Mouse (Mus musculus): ENCODE measurements at regions not wholly inside any gene's neighbourhood (a gene's known extent, or its start where the extent isn't known, plus 50 kb on each side); places are given as distances from the start of the nearest gene placed in this dataset.

- Histone ChIP-seq H3K36me3 (ENCODE audit: control insufficient read depth, insufficient read depth) (no peaks in the 10 kb centered on the region), H3ac (ENCODE audit: control insufficient read depth, insufficient read length) (no peak overlapping the region), H3K4me3 (no peak overlapping the region), H3K27me3 (ENCODE audit: control insufficient read depth, insufficient read depth, insufficient read length) (no peaks in the 10 kb centered on the region), H3K4me2 (ENCODE audit: low read depth) (no peak overlapping the region), H3K79me2 (ENCODE audit: control insufficient read depth, insufficient read depth) (no peaks in the 10 kb centered on the region)
- TF ChIP-seq POLR2A (IDR thresholded peaks at IDR 0.05; ENCODE audit: insufficient read length, low read depth) (no peak), MYOG (IDR thresholded peaks at IDR 0.05; ENCODE audit: control insufficient read depth in 1 of 3, insufficient read depth in 1 of 3, insufficient read length in 2 of 3, low read depth in 2 of 3) (no peak), MAX (IDR thresholded peaks at IDR 0.05; ENCODE audit: low read depth) (no peak), TCF3 (IDR thresholded peaks at IDR 0.05; ENCODE audit: insufficient read length, low read depth) (no peak), CEBPB (IDR thresholded peaks at IDR 0.05; ENCODE audit: insufficient read depth, poor library complexity, severe bottlenecking) (no peak), MYOD1 (IDR thresholded peaks at IDR 0.05; ENCODE audit: control insufficient read depth in 1 of 3, insufficient read length in 2 of 3, low read depth in 2 of 3) (no peak), POLR2AphosphoS2 (IDR thresholded peaks at IDR 0.05; ENCODE audit: insufficient read length, low read depth) (no peak), TCF12 (IDR thresholded peaks at IDR 0.05; ENCODE audit: insufficient read depth, poor library complexity, severe bottlenecking) (no peak), REST (IDR thresholded peaks at IDR 0.05; ENCODE audit: insufficient read depth, insufficient read length) (no peak), SRF (IDR thresholded peaks at IDR 0.05; ENCODE audit: control insufficient read depth, insufficient read length, low read depth) (no peak), E2F4 (IDR thresholded peaks at IDR 0.05; ENCODE audit: insufficient read depth) (no peak), USF1 (IDR thresholded peaks at IDR 0.05; ENCODE audit: low read depth) (no peak)
Measured at GRCm38 (mm10) chr12:13668485-13669022, 399.6 kb downstream of the Nbas start.

GRCm38 (mm10) chr12:13639336-13639735 lies 370.4 kb downstream of the Nbas start:
- Histone ChIP-seq H3K36me3 (ENCODE audit: control insufficient read depth, insufficient read depth) (no peaks in the 10 kb centered on the region), H3K27me3 (ENCODE audit: control insufficient read depth, insufficient read depth, insufficient read length) (no peaks in the 10 kb centered on the region), H3K4me2 (ENCODE audit: low read depth) (no peak overlapping the region), H3ac (ENCODE audit: control insufficient read depth, insufficient read length) (no peak overlapping the region), H3K4me3 (no peak overlapping the region), H3K79me2 (ENCODE audit: control insufficient read depth, insufficient read depth) (no peaks in the 10 kb centered on the region)
- no peak for TF ChIP-seq SRF (IDR thresholded peaks at IDR 0.05; ENCODE audit: control insufficient read depth, insufficient read length, low read depth)
- no peak for TF ChIP-seq MYOD1 (IDR thresholded peaks at IDR 0.05; ENCODE audit: control insufficient read depth in 1 of 3, insufficient read length in 2 of 3, low read depth in 2 of 3)
- TF ChIP-seq REST (IDR thresholded peaks at IDR 0.05; ENCODE audit: insufficient read depth, insufficient read length) = peak; percentile 23
